Mouse (Mus musculus): ENCODE measurements around the gene Cyp2t4. TPM values are rescaled to one million over a fixed set of nuclear protein-coding genes. Genes with fewer than 3 reads are reported as not detected.

The Cyp2t4 gene
- total and polyA plus RNA-seq, 3 experiments: 0.28 TPM; not detected in 2

GRCm38 (mm10) chr7:27182498-27182897, 29.0 kb downstream of the Cyp2t4 start:
- H3K9me3 ChIP-seq (replicated peaks; ENCODE audit: insufficient read depth, low read length): no peaks in the 10 kb centered on the region
- H3K36me3 ChIP-seq (ENCODE audit: control insufficient read depth in 1 of 2, insufficient read depth in 2 of 2, low read length in 2 of 2): peaks cover 0 to 6% of the 10 kb centered on the region in 2 experiments; a peak in 3 of 4 replicates
- H3K79me2 ChIP-seq (ENCODE audit: control insufficient read depth, insufficient read depth, low read length, poor library complexity): no peaks in the 10 kb centered on the region; the same call in 1 of the 2 replicates
- no peaks in the 10 kb centered on the region for H3K27me3 ChIP-seq (ENCODE audit: control insufficient read depth in 1 of 2, insufficient read depth in 2 of 2, low read length in 2 of 2)
- no peak overlapping the region for H3K27ac ChIP-seq (ENCODE audit: control insufficient read depth, low read depth, low read length)
- peaks cover 0 to 12% of the 10 kb centered on the region in 2 experiments; a peak in 3 of 4 replicates for H3K4me1 ChIP-seq (ENCODE audit: control insufficient read depth in 1 of 2, insufficient read depth in 2 of 2, low read length in 2 of 2)
- no peak overlapping the region for H3K4me3 ChIP-seq (ENCODE audit: control insufficient read depth in 1 of 2, insufficient read depth in 1 of 2, low read depth in 2 of 2, low read length in 2 of 2)
- no peak for TF ChIP-seq TBP (IDR thresholded peaks at IDR 0.05; ENCODE audit: low read depth, low read length)
- no peak for TF ChIP-seq HCFC1 (IDR thresholded peaks at IDR 0.05; ENCODE audit: low read depth, low read length)
- TF ChIP-seq RCOR1 (IDR thresholded peaks at IDR 0.05; ENCODE audit: low read depth, low read length): no peak
- no peak for TF ChIP-seq MEF2A (IDR thresholded peaks at IDR 0.05; ENCODE audit: extremely low read depth, insufficient replicate concordance, low read depth, low read length, poor library complexity, severe bottlenecking)
- TF ChIP-seq SMC3 (IDR thresholded peaks at IDR 0.05; ENCODE audit: low read depth, low read length): no peak
- no peak for TF ChIP-seq TAL1 (IDR thresholded peaks at IDR 0.05; ENCODE audit: low read length)
- TF ChIP-seq ZNF384 (IDR thresholded peaks at IDR 0.05; ENCODE audit: low read depth, low read length): no peak
- TF ChIP-seq CTCF (IDR thresholded peaks at IDR 0.05 in 2 of 3, conservative IDR thresholded peaks at IDR 0.05 in 1 of 3; ENCODE audit: control insufficient read depth in 1 of 3, insufficient read depth in 1 of 3, low read depth in 2 of 3, low read length in 3 of 3, poor library complexity in 1 of 3, severe bottlenecking in 1 of 3): no peak
- TF ChIP-seq MXI1 (IDR thresholded peaks at IDR 0.05; ENCODE audit: low read depth, low read length): no peak
- no peak for TF ChIP-seq UBTF (IDR thresholded peaks at IDR 0.05; ENCODE audit: borderline replicate concordance, insufficient read depth, low read depth, low read length)
- TF ChIP-seq GATA1 (IDR thresholded peaks at IDR 0.05; ENCODE audit: low read depth, low read length): no peak
- TF ChIP-seq MYC (IDR thresholded peaks at IDR 0.05; ENCODE audit: low read depth, low read length): no peak
- no peak overlapping the region for H3K9ac ChIP-seq (ENCODE audit: control insufficient read depth, low read depth, low read length, poor library complexity, severe bottlenecking)
- DNase-seq (ENCODE audit: low read depth, low spot score): no peak

DNA sequence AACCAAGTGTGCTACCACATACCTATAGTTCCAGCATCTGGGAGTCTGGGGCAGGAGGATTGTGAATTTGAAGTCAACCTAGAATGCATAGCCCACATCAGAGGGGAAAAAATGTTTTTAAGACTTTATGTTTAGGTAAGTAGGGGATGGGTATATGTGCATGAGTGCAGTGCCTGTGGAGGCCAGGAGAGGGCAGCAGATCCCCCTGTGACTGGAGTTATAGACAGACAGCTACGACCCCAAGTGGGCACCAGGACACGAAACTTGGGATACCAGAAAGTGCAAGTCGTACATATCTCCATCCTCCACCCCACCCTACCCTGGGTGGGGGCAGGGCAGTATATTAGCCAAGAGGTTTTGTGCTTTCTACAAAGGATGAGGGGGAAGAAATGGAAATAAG, 31.4 kb downstream of the Cyp2t4 start:
- Histone ChIP-seq H3K9ac (ENCODE audit: control insufficient read depth, low read depth, low read length, poor library complexity, severe bottlenecking) (no peak overlapping the region), H3K79me2 (ENCODE audit: control insufficient read depth, insufficient read depth, low read length, poor library complexity) (no peaks in the 10 kb centered on the region; the same call in 1 of the 2 replicates), H3K36me3 (ENCODE audit: control insufficient read depth in 1 of 2, insufficient read depth in 2 of 2, low read length in 2 of 2) (peaks cover 3 to 5% of the 10 kb centered on the region in 2 experiments), H3K4me3 (ENCODE audit: control insufficient read depth in 1 of 2, insufficient read depth in 1 of 2, low read depth in 2 of 2, low read length in 2 of 2) (no peak overlapping the region), H3K27me3 (ENCODE audit: control insufficient read depth in 1 of 2, insufficient read depth in 2 of 2, low read length in 2 of 2) (no peaks in the 10 kb centered on the region), H3K4me1 (ENCODE audit: control insufficient read depth in 1 of 2, insufficient read depth in 2 of 2, low read length in 2 of 2) (peaks cover 0 to 5% of the 10 kb centered on the region in 2 experiments; a peak in 1 of 4 replicates), H3K9me3 (replicated peaks; ENCODE audit: insufficient read depth, low read length) (no peaks in the 10 kb centered on the region), H3K27ac (ENCODE audit: control insufficient read depth, low read depth, low read length) (no peak overlapping the region)
- DNase-seq (ENCODE audit: low read depth, low spot score): peak; percentile 80
- TF ChIP-seq GABPA (IDR thresholded peaks at IDR 0.05; ENCODE audit: low read depth, low read length): no peak
- TF ChIP-seq TAL1 (IDR thresholded peaks at IDR 0.05; ENCODE audit: low read length): no peak
- no peak; the same call in 1 of the 2 replicates for TF ChIP-seq ZC3H11A (IDR thresholded peaks at IDR 0.05; ENCODE audit: low read depth, low read length)
- TF ChIP-seq RAD21 (IDR thresholded peaks at IDR 0.05; ENCODE audit: low read depth, low read length): peak; percentile 40
- TF ChIP-seq MAX (IDR thresholded peaks at IDR 0.05; ENCODE audit: low read length): no peak
- no peak for TF ChIP-seq EP300 (IDR thresholded peaks at IDR 0.05; ENCODE audit: low read depth in 1 of 2, low read length in 2 of 2)
- peak; percentile 72 to 97 (median 82) for TF ChIP-seq CTCF (IDR thresholded peaks at IDR 0.05 in 2 of 3, conservative IDR thresholded peaks at IDR 0.05 in 1 of 3; ENCODE audit: control insufficient read depth in 1 of 3, insufficient read depth in 1 of 3, low read depth in 2 of 3, low read length in 3 of 3, poor library complexity in 1 of 3, severe bottlenecking in 1 of 3)
- TF ChIP-seq MYC (IDR thresholded peaks at IDR 0.05; ENCODE audit: low read depth, low read length): no peak
- no peak for TF ChIP-seq USF1 (IDR thresholded peaks at IDR 0.05; ENCODE audit: low read depth, low read length)
- TF ChIP-seq UBTF (IDR thresholded peaks at IDR 0.05; ENCODE audit: borderline replicate concordance, insufficient read depth, low read depth, low read length): no peak
- TF ChIP-seq TBP (IDR thresholded peaks at IDR 0.05; ENCODE audit: low read depth, low read length): no peak
- no peak for TF ChIP-seq MXI1 (IDR thresholded peaks at IDR 0.05; ENCODE audit: low read depth, low read length)
- TF ChIP-seq SMC3 (IDR thresholded peaks at IDR 0.05; ENCODE audit: low read depth, low read length): peak; percentile 35; the same call in 1 of the 2 replicates
- no peak for TF ChIP-seq MAFK (IDR thresholded peaks at IDR 0.05; ENCODE audit: borderline replicate concordance, low read depth, low read length)
- no peak for TF ChIP-seq TCF12 (IDR thresholded peaks at IDR 0.05; ENCODE audit: low read depth, low read length)
- no peak for TF ChIP-seq RCOR1 (IDR thresholded peaks at IDR 0.05; ENCODE audit: low read depth, low read length)
- TF ChIP-seq POLR2AphosphoS5 (IDR thresholded peaks at IDR 0.05; ENCODE audit: borderline replicate concordance, low read depth, low read length): no peak
- no peak for TF ChIP-seq CHD2 (IDR thresholded peaks at IDR 0.05; ENCODE audit: low read length)
- TF ChIP-seq USF2 (IDR thresholded peaks at IDR 0.05; ENCODE audit: borderline replicate concordance in 1 of 2, insufficient read depth in 1 of 2, low read depth in 1 of 2, low read length in 2 of 2): no peak
- TF ChIP-seq NRF1 (IDR thresholded peaks at IDR 0.05; ENCODE audit: insufficient read depth, low read depth, low read length, poor library complexity, severe bottlenecking): no peak
- TF ChIP-seq KAT2A (conservative IDR thresholded peaks at IDR 0.05; ENCODE audit: low read depth, low read length): no peak
- no peak for TF ChIP-seq CHD1 (IDR thresholded peaks at IDR 0.05; ENCODE audit: low read depth, low read length)
- TF ChIP-seq MAZ (IDR thresholded peaks at IDR 0.05; ENCODE audit: low read depth, low read length): no peak
- TF ChIP-seq GATA1 (IDR thresholded peaks at IDR 0.05; ENCODE audit: low read depth, low read length): no peak
- TF ChIP-seq HCFC1 (IDR thresholded peaks at IDR 0.05; ENCODE audit: low read depth, low read length): no peak
